Mouse (Mus musculus): ENCODE data around the gene Isg15.

Gene Isg15

GRCm38 (mm10) chr4:156185950-156186850 lies 14.4 kb downstream of the Isg15 start:
- peaks cover 24% of the 10 kb centered on the region for H3K9me3 ChIP-seq (ENCODE audit: low read length)
- H3K4me1 ChIP-seq (replicated peaks; ENCODE audit: low read depth, low read length): peaks cover 82% of the 10 kb centered on the region
- H3K36me3 ChIP-seq (ENCODE audit: insufficient read depth, low read length): peaks cover 86% of the 10 kb centered on the region
- no peaks in the 10 kb centered on the region for H3K27me3 ChIP-seq (ENCODE audit: insufficient read depth, low read length)
- peak overlapping the region; percentile 93 for H3K4me3 ChIP-seq (replicated peaks; ENCODE audit: low read length)
- no peak for TF ChIP-seq CTCF (conservative IDR thresholded peaks at IDR 0.05; ENCODE audit: low read length)
- no peak for TF ChIP-seq POU5F1 (IDR thresholded peaks at IDR 0.05; ENCODE audit: borderline replicate concordance, low read length)
- TF ChIP-seq NANOG (IDR thresholded peaks at IDR 0.05; ENCODE audit: borderline replicate concordance, low read length): no peak

GRCm38 (mm10) chr4:156185456-156185949 lies 15.1 kb downstream of the Isg15 start:
- Histone ChIP-seq H3K4me1 (replicated peaks; ENCODE audit: low read depth, low read length) (peaks cover 75% of the 10 kb centered on the region), H3K4me3 (replicated peaks; ENCODE audit: low read length) (peak overlapping the region; percentile 93), H3K36me3 (ENCODE audit: insufficient read depth, low read length) (peaks cover 86% of the 10 kb centered on the region), H3K27me3 (ENCODE audit: insufficient read depth, low read length) (no peaks in the 10 kb centered on the region), H3K9me3 (ENCODE audit: low read length) (peaks cover 31% of the 10 kb centered on the region)
- TF ChIP-seq POU5F1 (IDR thresholded peaks at IDR 0.05; ENCODE audit: borderline replicate concordance, low read length) (no peak), NANOG (IDR thresholded peaks at IDR 0.05; ENCODE audit: borderline replicate concordance, low read length) (no peak), CTCF (conservative IDR thresholded peaks at IDR 0.05; ENCODE audit: low read length) (no peak)

- Histone ChIP-seq H3K4me3 (replicated peaks; ENCODE audit: low read length) (peak overlapping the region; percentile 93), H3K4me1 (replicated peaks; ENCODE audit: low read depth, low read length) (peaks cover 69% of the 10 kb centered on the region), H3K27me3 (ENCODE audit: insufficient read depth, low read length) (no peaks in the 10 kb centered on the region), H3K9me3 (ENCODE audit: low read length) (peaks cover 42% of the 10 kb centered on the region), H3K36me3 (ENCODE audit: insufficient read depth, low read length) (peaks cover 86% of the 10 kb centered on the region)
- TF ChIP-seq CTCF (conservative IDR thresholded peaks at IDR 0.05; ENCODE audit: low read length): no peak
Observed at GRCm38 (mm10) chr4:156184291-156184954, 16.2 kb downstream of the Isg15 start.

- no peak overlapping the region for H3K4me3 ChIP-seq (replicated peaks; ENCODE audit: low read length)
- peaks cover 49% of the 10 kb centered on the region for H3K9me3 ChIP-seq (ENCODE audit: low read length)
- peaks cover 93% of the 10 kb centered on the region for H3K36me3 ChIP-seq (ENCODE audit: insufficient read depth, low read length)
- H3K27me3 ChIP-seq (ENCODE audit: insufficient read depth, low read length): no peaks in the 10 kb centered on the region
- H3K4me1 ChIP-seq (replicated peaks; ENCODE audit: low read depth, low read length): peaks cover 62% of the 10 kb centered on the region
- TF ChIP-seq POU5F1 (IDR thresholded peaks at IDR 0.05; ENCODE audit: borderline replicate concordance, low read length) (no peak), CTCF (conservative IDR thresholded peaks at IDR 0.05; ENCODE audit: low read length) (no peak), NANOG (IDR thresholded peaks at IDR 0.05; ENCODE audit: borderline replicate concordance, low read length) (no peak)
Observed at GRCm38 (mm10) chr4:156183747-156184146, 16.9 kb downstream of the Isg15 start.

GRCm38 (mm10) chr4:156177630-156178029 lies 23.0 kb downstream of the Isg15 start:
- TF ChIP-seq NANOG (IDR thresholded peaks at IDR 0.05; ENCODE audit: borderline replicate concordance, low read length) (no peak), CTCF (conservative IDR thresholded peaks at IDR 0.05; ENCODE audit: low read length) (no peak), POU5F1 (IDR thresholded peaks at IDR 0.05; ENCODE audit: borderline replicate concordance, low read length) (no peak)
- H3K4me1 ChIP-seq (replicated peaks; ENCODE audit: low read depth, low read length): peaks cover 18% of the 10 kb centered on the region
- peaks cover 100% of the 10 kb centered on the region for H3K9me3 ChIP-seq (ENCODE audit: low read length)
- no peaks in the 10 kb centered on the region for H3K27me3 ChIP-seq (ENCODE audit: insufficient read depth, low read length)
- peaks cover 100% of the 10 kb centered on the region for H3K36me3 ChIP-seq (ENCODE audit: insufficient read depth, low read length)
- H3K4me3 ChIP-seq (replicated peaks; ENCODE audit: low read length): no peak overlapping the region; the same call in 1 of the 2 replicates

- Histone ChIP-seq H3K4me1 (replicated peaks; ENCODE audit: low read depth, low read length) (peaks cover 30% of the 10 kb centered on the region), H3K27me3 (ENCODE audit: insufficient read depth, low read length) (no peaks in the 10 kb centered on the region), H3K9me3 (ENCODE audit: low read length) (peaks cover 100% of the 10 kb centered on the region), H3K4me3 (replicated peaks; ENCODE audit: low read length) (no peak overlapping the region), H3K36me3 (ENCODE audit: insufficient read depth, low read length) (peaks cover 100% of the 10 kb centered on the region)
- TF ChIP-seq POU5F1 (IDR thresholded peaks at IDR 0.05; ENCODE audit: borderline replicate concordance, low read length): no peak
- TF ChIP-seq CTCF (conservative IDR thresholded peaks at IDR 0.05; ENCODE audit: low read length): no peak
- TF ChIP-seq NANOG (IDR thresholded peaks at IDR 0.05; ENCODE audit: borderline replicate concordance, low read length): no peak
Observed at GRCm38 (mm10) chr4:156171828-156172227, 28.8 kb downstream of the Isg15 start.

- Histone ChIP-seq H3K27me3 (ENCODE audit: insufficient read depth, low read length) (no peaks in the 10 kb centered on the region), H3K4me1 (replicated peaks; ENCODE audit: low read depth, low read length) (peaks cover 31% of the 10 kb centered on the region), H3K36me3 (ENCODE audit: insufficient read depth, low read length) (peaks cover 100% of the 10 kb centered on the region), H3K9me3 (ENCODE audit: low read length) (peaks cover 99% of the 10 kb centered on the region), H3K4me3 (replicated peaks; ENCODE audit: low read length) (no peak overlapping the region)
- no peak for TF ChIP-seq POU5F1 (IDR thresholded peaks at IDR 0.05; ENCODE audit: borderline replicate concordance, low read length)
- no peak for TF ChIP-seq CTCF (conservative IDR thresholded peaks at IDR 0.05; ENCODE audit: low read length)
- TF ChIP-seq NANOG (IDR thresholded peaks at IDR 0.05; ENCODE audit: borderline replicate concordance, low read length): no peak
Observed at GRCm38 (mm10) chr4:156169129-156169528, 31.5 kb downstream of the Isg15 start.

GRCm38 (mm10) chr4:156168611-156169010 lies 32.0 kb downstream of the Isg15 start:
- no peak for TF ChIP-seq POU5F1 (IDR thresholded peaks at IDR 0.05; ENCODE audit: borderline replicate concordance, low read length)
- no peak for TF ChIP-seq CTCF (conservative IDR thresholded peaks at IDR 0.05; ENCODE audit: low read length)
- TF ChIP-seq NANOG (IDR thresholded peaks at IDR 0.05; ENCODE audit: borderline replicate concordance, low read length): no peak

More at GRCm38 (mm10) chr4:156168611-156169010, 32.0 kb downstream of the Isg15 start:
- H3K27me3 ChIP-seq (ENCODE audit: insufficient read depth, low read length): no peaks in the 10 kb centered on the region
- peaks cover 99% of the 10 kb centered on the region for H3K9me3 ChIP-seq (ENCODE audit: low read length)
- H3K36me3 ChIP-seq (ENCODE audit: insufficient read depth, low read length): peaks cover 100% of the 10 kb centered on the region
- H3K4me3 ChIP-seq (replicated peaks; ENCODE audit: low read length): no peak overlapping the region
- peaks cover 27% of the 10 kb centered on the region for H3K4me1 ChIP-seq (replicated peaks; ENCODE audit: low read depth, low read length)

Data from E14TG2a.4 (cell line).